Mouse (Mus musculus) macrophage (primary cell): Measurements from ENCODE around the gene Adamts20. TPM values are rescaled to one million over a fixed set of nuclear protein-coding genes. Genes with fewer than 3 reads are reported as not detected.
"Not testable (repeated sequence)": the region's sequence is repeated elsewhere in the genome, so short reads cannot be mapped to it uniquely, and the experiment has no call there.

Experiments
- H3K27ac ChIP-seq: fragments of 350-480 bp; formaldehyde crosslinking; 2 replicates; pipeline ENCODE4 v1.9.0; 2021
- H3K36me3 ChIP-seq: fragments of 350-480 bp; formaldehyde crosslinking; 2 replicates; pipeline ENCODE4 v1.9.0; 2021; ENCODE audit errors: inconsistent target
- H3K4me3 ChIP-seq: fragments of 350-480 bp; formaldehyde crosslinking; 2 replicates; pipeline ENCODE4 v1.9.0; 2021; ENCODE audit errors: inconsistent target
- H3K79me2 ChIP-seq: fragments of 350-480 bp; formaldehyde crosslinking; 2 replicates; pipeline ENCODE4 v1.9.0; 2021; ENCODE audit errors: inconsistent target
- WGBS: methylation state at CpG from one replicate; pipeline ENCODE4 v1.1.7; 2026; ENCODE audit warnings: inconsistent platforms; ENCODE audit not compliant: missing documents; 5-methylcytosine and 5-hydroxymethylcytosine counted together
- polyA plus RNA-seq: library from polyadenylated mRNA; stranded (reverse); fragments of 250-400 nt; gene quantifications from 3 replicates; pipeline ENCODE4 v1.2.4, GENCODE M21; 2018; ENCODE audit warnings: inconsistent platforms
- total RNA-seq, 78 experiments: library from RNA; depleted of rRNA; stranded (reverse); fragments of 250-400 nt; gene quantifications; 1 replicate in 9 of 78; 2 replicates in 24 of 78; 3 replicates in 43 of 78; 4 replicates in 2 of 78; pipeline ENCODE4 v1.2.4; 2018; ENCODE audit warnings: inconsistent platforms in 56 of 78

The Adamts20 gene
- not detected for total RNA-seq (2018; cell fraction: chromatin; rRNA removed)
- not detected for total RNA-seq (2018; cell fraction: cytosol; rRNA removed)
- total RNA-seq (2018; cell fraction: nucleus; rRNA removed) = not detected
- not detected in 3 replicates for polyA plus RNA-seq

DNA sequence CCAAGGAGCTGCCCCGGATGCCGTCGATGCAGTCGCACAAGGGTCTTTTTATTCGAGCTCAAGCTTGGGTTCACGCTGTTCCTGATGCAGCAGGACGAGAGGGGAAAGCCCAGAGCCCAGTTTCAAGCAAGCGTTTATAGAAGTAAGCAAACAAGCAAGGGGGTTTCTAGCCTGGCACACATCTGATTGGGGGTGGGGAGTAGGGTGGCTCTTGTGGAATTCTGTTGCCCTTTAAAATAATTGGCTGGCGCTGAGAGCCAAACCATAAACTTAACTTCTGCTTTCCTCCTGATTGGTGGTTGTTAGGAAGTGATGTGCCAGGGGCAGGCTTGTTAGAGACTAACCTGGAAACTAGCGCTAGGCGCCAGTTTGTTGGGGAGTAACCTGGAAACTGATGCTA, at the start of gene Adamts20:
TSS of gene Adamts20 (minus strand) at position 101 of the 400 bp plus-strand sequence.
- 90% methylated on average over 11 of the region's 11 CpGs for WGBS
- no peaks in the 10 kb centered on the region for H3K79me2 ChIP-seq
- no peaks in the 10 kb centered on the region for H3K36me3 ChIP-seq
- no peak within 1 kb of the TSS for H3K4me3 ChIP-seq
- H3K27ac ChIP-seq = no peak within 1 kb of the TSS

DNA sequence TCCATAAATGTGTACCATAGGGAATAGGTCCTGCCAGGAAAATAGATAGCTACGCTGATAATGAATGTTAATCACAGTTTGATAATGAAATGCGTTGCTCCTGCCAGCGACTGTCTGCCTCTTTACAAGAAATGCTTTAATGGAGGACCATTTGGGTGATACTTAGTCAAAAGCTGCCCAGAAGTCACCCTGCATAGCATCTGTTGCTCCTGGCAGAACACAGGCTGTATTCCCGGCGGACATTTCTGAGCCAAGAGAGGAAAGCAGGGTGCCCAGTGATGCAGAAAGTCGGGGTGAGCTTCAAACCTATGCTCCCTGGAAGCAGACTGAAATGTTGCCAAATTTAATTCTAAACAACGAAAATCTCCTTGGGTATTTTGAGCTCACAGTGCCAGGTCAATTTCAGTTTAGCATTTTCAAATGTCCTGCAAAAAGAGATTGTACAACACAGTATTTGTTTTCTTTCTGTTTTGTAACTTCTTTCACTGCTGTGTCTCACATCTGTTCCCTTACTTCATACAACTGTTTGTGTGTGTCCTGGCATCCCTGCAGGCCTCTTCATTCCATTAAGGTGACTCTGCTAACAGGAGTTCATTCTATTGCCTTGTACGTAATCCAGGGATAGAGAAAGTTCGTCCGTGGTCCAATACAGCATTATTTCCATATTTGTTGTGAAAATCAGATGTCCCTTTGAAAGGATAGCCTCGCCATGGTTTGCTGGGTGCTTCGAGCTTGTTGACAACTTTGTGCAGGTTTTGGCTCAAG, 38.4 kb upstream of the Adamts20 start:
- no peak overlapping the region for H3K27ac ChIP-seq
- 86% methylated on average over 12 of the region's 12 CpGs for WGBS

GRCm38 (mm10) chr15:94499260-94499659, 34.0 kb upstream of the Adamts20 start:
- H3K79me2 ChIP-seq = no peaks in the 10 kb centered on the region
- H3K4me3 ChIP-seq = no peak overlapping the region
- WGBS = 88% methylated on average over 1 of the region's 1 CpGs
- no peak overlapping the region for H3K27ac ChIP-seq
- H3K36me3 ChIP-seq = no peaks in the 10 kb centered on the region

More for the DNA sequence above, 38.4 kb upstream of the Adamts20 start:
- H3K79me2 ChIP-seq = no peaks in the 10 kb centered on the region
- H3K36me3 ChIP-seq = no peaks in the 10 kb centered on the region
- no peak overlapping the region for H3K4me3 ChIP-seq

GRCm38 (mm10) chr15:94495936-94496335, 30.7 kb upstream of the Adamts20 start:
- Histone ChIP-seq H3K27ac (no peak overlapping the region), H3K36me3 (no peaks in the 10 kb centered on the region), H3K4me3 (no peak overlapping the region), H3K79me2 (no peaks in the 10 kb centered on the region)
- 75% methylated on average over 10 of the region's 10 CpGs for WGBS

DNA sequence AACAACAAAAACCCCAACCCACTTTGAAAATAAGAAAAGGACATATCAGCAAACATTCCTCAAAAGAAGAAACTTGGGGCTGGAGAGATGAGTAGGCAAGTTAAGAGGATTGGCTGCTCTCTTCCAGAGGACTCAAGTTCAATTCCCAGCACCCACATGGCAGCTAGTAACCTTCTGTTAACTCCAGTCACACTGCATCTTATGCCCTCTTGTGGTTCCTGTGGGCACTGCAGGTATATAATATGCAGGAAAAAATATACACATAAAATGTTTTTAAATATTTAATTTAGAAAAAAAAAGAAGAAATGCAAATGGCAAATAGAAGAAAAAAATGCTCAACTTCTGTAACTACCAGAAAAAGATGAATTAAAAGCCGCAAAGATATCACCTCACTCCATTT, 29.2 kb upstream of the Adamts20 start:
- no peak overlapping the region for H3K27ac ChIP-seq
- no peaks in the 10 kb centered on the region for H3K79me2 ChIP-seq
- no peak overlapping the region for H3K4me3 ChIP-seq
- H3K36me3 ChIP-seq = no peaks in the 10 kb centered on the region
- 100% methylated on average over 1 of the region's 1 CpGs for WGBS

DNA sequence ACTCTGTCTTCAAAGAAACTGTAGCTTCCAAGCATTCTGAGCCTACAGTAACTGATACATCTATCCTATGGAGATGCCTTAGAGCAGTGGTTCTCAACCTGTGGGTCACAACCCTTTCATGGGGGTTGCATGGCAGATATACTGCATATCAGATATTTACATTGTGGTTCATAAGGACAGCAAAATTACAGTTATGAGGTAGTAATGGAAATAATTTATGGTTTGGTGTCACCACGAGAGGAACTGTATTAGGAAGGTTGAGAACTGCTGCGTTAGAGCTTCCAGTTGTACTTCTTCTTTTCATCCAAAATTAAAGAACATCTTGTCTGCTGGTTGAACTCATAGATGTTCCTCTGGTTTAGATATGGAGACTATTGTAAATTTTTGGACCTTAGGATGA, 24.2 kb upstream of the Adamts20 start:
- 0% methylated on average over 2 of the region's 2 CpGs for WGBS
- Histone ChIP-seq H3K27ac (no peak overlapping the region), H3K36me3 (no peaks in the 10 kb centered on the region), H3K79me2 (no peaks in the 10 kb centered on the region), H3K4me3 (no peak overlapping the region)

DNA sequence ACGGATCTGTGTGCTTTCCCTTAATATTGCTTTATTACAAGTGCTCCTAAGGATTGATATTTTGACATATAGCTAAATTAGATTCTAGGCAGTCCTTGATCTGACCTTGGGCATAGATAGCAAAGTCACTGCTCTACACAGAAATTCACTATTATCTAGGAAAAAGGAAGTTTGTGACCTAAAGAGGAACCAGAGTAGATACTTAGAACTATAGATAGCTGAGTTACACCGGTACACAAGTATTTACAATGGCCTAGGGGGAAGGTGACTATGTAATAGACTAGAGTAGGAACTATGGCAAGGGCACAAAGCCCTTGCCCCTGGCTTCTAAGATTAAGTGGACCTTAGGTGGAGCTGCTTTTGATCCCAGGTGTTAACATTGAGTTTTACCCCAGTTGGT, 22.8 kb upstream of the Adamts20 start:
- WGBS = 44% methylated on average over 2 of the region's 2 CpGs
- not testable (repeated sequence) for H3K36me3 ChIP-seq, H3K27ac ChIP-seq, H3K79me2 ChIP-seq, H3K4me3 ChIP-seq

DNA sequence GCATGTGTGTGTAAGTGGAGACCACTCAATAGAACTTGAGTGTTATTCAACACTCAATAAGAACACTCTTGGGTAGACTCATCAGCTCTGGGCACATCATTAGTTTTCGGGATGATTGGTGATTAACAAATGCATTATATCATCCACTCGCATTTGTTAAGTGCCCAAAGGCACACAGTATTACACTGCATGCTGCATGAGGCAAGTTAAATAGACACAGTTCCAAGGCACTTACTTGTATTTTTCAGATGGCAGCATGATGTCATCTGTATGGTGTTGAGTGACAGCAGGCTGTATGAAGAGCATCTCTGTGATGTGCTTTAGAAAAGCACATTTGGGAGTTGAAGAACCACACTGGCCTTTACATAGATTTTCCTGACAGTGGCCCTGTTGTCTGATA, 17.3 kb upstream of the Adamts20 start:
- Histone ChIP-seq H3K4me3 (no peak overlapping the region), H3K27ac (no peak overlapping the region), H3K79me2 (no peaks in the 10 kb centered on the region), H3K36me3 (no peaks in the 10 kb centered on the region)
- 83% methylated on average over 2 of the region's 2 CpGs for WGBS

DNA sequence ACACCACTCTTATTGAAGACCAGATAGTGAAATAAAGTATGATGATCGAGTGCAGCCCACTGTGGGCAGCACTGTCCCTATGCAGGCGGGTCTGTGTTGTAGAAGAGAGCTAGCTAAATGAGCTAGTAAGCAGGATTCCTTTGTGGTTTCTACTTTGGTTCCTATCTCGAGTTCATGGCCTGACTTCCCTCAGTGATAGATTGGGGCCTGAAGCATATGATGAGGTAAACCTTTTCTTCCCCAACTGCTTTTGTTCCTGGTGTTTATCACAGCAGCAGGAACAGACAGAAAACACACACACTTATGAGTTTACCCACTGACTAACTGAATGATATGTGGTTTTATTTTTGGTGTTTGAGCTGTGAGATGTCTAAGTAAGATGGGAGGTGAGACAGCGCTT, 15.6 kb upstream of the Adamts20 start:
- Histone ChIP-seq H3K79me2 (no peaks in the 10 kb centered on the region), H3K4me3 (no peak overlapping the region), H3K36me3 (no peaks in the 10 kb centered on the region), H3K27ac (no peak overlapping the region)
- 74% methylated on average over 4 of the region's 4 CpGs for WGBS

DNA sequence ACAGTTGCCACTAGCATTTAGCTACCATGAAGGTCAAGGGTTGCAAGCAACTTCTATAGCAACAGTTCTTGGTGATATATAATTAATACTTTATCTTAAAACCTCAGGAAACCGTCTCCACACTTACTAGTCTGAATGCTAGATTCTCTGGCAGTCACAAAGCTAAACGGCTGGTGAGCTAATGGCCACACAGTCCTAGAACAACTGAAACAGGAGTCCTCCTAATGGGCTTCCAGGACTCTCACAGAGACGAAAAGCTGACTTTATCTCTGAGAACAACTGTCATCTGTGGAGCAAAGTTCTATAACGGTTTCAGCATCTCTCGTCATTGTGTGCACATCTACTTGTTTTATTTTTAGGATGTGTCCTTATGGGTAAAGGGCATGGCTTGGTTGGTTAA, 15.0 kb upstream of the Adamts20 start:
- H3K4me3 ChIP-seq = no peak overlapping the region
- H3K79me2 ChIP-seq = no peaks in the 10 kb centered on the region
- H3K36me3 ChIP-seq = no peaks in the 10 kb centered on the region
- no peak overlapping the region for H3K27ac ChIP-seq
- 92% methylated on average over 5 of the region's 5 CpGs for WGBS

DNA sequence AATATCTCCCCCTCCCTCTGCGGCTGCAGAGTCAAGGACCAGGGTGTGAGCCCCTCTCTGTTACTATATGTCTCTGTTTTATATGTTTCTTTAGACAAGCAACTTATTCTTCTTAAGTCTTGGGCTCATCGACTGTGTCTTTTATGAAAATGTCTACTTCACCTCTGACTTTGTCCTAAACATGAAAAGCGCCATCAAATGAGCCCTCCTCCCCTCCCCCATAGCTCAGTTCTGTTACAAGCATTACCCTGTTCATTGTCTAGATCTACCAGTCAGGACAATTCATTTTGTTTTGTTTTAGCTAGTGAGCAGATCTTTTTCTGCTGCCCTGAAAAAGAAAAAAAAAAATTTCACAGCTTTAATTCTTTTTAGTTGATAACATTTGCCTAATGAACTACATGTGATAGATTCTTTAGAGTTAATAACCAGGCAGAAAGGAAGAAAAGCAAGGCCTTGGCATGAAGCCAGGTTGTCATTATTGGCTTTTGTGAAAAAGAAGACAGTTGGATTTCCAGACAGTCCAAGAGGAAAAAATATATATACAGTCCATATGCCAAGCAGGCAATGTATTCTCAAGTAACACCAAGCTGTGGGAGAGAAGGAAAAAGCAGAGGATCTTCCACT, 14.4 kb upstream of the Adamts20 start:
- no peaks in the 10 kb centered on the region for H3K79me2 ChIP-seq
- H3K27ac ChIP-seq = no peak overlapping the region
- H3K4me3 ChIP-seq = no peak overlapping the region
- no peaks in the 10 kb centered on the region for H3K36me3 ChIP-seq
- WGBS = 91% methylated on average over 3 of the region's 3 CpGs

DNA sequence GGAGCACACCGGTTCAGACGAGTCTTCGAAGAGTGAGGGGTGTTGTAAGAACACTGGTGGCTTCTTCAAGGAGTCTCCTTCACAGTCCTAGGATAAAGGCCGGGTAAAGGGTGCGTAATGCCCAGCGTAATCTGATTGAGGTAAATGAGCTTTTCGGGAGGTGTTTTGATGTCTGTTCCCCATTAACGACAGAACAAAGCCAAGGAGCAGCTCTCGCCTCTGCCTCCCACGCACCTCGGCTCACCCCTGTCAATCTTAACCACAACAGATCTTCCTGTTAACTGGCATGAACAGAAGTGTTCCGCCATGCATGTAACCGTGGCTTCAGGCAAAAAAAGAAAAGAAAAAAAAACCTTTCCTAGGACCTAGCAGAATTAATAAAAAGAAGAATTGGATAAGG, 13.5 kb upstream of the Adamts20 start:
- H3K36me3 ChIP-seq = no peaks in the 10 kb centered on the region
- H3K4me3 ChIP-seq = no peak overlapping the region
- 26% methylated on average over 12 of the region's 13 CpGs for WGBS
- no peak overlapping the region for H3K27ac ChIP-seq
- no peaks in the 10 kb centered on the region for H3K79me2 ChIP-seq

GRCm38 (mm10) chr15:94477287-94477686, 12.1 kb upstream of the Adamts20 start:
- Histone ChIP-seq H3K27ac (no peak overlapping the region), H3K79me2 (no peaks in the 10 kb centered on the region), H3K36me3 (no peaks in the 10 kb centered on the region), H3K4me3 (no peak overlapping the region)
- WGBS = 91% methylated on average over 7 of the region's 7 CpGs

GRCm38 (mm10) chr15:94475975-94476374, 10.8 kb upstream of the Adamts20 start:
- Histone ChIP-seq H3K27ac (no peak overlapping the region), H3K4me3 (no peak overlapping the region), H3K36me3 (no peaks in the 10 kb centered on the region), H3K79me2 (no peaks in the 10 kb centered on the region)
- WGBS = 82% methylated on average over 5 of the region's 5 CpGs

GRCm38 (mm10) chr15:94470361-94470760, 5.1 kb upstream of the Adamts20 start:
- no peaks in the 10 kb centered on the region for H3K36me3 ChIP-seq
- no peak overlapping the region for H3K4me3 ChIP-seq
- no peak overlapping the region for H3K27ac ChIP-seq
- 41% methylated on average over 5 of the region's 5 CpGs for WGBS
- no peaks in the 10 kb centered on the region for H3K79me2 ChIP-seq
